Mouse (Mus musculus) cerebellum, adult 9-10 months (tissue): ENCODE results near the gene Ptcd1.
A peak's percentile ranks its signal among the peaks of the same experiment; 100 is the strongest.
"Not testable (repeated sequence)": the region's sequence is repeated elsewhere in the genome, so short reads cannot be mapped to it uniquely, and the experiment has no call there.

Source experiments
- DNase-seq: peaks from one replicate; pipeline ENCODE4 v3.0.0; 2022

Gene Ptcd1

DNA sequence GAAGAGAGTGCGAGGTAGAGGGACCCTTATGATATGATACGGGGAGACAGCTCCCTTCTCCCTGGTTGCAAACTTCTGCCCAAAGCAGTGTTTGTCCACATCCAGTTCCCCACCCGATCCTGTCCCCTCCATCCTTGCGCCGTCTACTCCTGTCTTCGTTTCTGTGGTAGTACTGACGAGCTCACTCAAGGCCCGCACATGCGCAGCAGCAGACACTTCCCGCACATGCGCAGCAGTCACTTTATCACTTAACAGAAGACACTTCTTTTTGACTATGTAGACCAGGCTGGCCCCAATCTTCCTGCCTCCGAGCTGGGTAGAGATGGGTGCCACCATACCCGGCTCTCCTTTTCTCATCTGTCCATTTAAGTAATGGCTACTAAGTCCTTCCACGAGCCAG is 5.5 kb downstream of the Ptcd1 start:
- DNase-seq = no peak

GRCm38 (mm10) chr5:145152690-145153089 is 14.2 kb downstream of the Ptcd1 start:
- no peak for DNase-seq

- no peak for DNase-seq
Measured at GRCm38 (mm10) chr5:145149294-145149693, 17.6 kb downstream of the Ptcd1 start.

DNA sequence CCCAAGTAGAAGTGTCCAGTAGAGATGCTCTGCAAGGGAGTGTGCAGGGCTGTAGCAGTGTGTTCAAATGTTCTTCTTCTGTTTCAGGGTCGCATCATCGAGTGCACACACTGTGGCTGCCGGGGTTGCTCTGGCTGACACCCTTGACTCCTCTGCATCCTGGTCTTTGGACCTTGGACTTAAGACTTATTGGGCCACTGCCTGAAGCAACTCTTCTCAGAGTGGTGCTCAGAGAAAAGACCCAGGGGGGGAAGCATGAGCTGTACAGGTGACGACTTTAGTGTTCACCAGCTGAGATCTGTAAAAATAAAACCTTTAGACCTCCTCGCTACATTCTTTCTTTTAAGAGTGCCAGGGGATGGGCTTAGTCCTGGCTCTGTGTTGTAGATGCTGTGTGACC is 19.2 kb downstream of the Ptcd1 start:
- DNase-seq = no peak

- DNase-seq = peak; percentile 39
Measured at GRCm38 (mm10) chr5:145140611-145141010, 26.3 kb downstream of the Ptcd1 start.

DNA sequence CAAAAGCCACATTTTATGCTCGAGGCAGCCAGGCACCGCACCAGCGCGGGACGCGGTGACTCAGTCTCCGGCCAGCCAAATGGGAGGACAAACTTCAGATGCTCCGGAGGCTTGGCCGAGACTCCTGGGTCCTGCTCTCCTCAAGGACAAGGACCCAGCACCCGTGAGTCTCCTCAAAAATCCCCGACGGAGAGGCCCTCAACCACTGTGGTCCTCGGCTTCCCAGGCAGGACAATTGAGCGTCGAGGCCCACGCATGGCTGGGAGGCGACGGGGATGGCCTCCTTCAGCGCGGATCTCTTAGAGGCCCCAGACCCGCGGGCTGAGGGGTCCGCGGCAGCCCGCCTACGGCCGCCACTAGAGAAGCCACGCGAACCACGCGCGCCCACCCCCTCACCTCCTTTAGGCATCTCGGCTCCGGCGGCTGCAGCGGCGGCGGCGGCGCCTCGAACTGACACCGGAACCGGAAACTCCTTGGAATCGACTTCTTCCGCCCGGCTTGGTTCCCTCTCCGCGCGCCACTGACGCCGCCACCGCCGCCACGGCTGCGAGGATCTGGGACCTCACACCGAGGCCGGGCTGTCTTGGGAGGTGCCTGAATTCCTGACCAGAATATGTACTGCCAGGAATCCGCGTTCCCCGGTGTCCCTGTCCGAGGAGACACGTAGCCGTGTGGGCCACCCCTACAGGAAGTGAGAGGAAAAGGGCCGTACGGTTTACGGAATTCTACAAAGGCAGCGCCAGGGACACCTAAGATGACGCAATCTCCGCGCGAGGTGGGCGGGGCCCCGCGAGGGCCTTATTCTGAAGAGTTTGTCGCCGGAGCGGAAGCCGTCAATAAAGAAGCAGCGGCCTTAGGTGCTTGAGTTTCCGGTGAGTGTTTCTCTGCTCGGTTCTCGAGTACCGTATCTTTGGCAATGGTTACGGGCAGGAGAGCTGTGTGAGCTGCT is 27.1 kb downstream of the Ptcd1 start, which contains the start of the genes Pdap1 and Bud31:
TSS of gene Pdap1 (minus strand) at position 668 of the 949 bp plus-strand sequence.
TSS of gene Bud31 (plus strand) at position 792 of the 949 bp plus-strand sequence.
- peak; percentile 96 for DNase-seq

DNA sequence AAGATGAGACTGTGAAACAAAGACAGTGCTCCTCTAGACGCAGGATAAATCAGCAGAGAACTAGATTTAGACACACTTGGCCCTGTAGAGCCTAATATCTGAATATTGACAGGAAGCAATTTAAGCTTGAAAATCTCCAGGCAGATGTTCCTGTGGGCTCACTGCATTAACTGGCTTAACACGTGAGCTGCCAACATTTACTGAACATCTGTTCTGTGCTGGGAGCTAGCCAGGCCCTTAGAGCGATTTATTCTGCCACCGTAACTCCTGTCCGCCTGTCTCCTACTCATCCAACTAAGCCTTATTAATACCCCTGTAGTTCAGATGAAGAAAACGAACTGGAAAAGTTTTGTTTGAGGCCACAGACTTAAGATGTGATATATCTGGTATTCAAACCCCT is 28.1 kb downstream of the Ptcd1 start:
- peak; percentile 50 for DNase-seq

GRCm38 (mm10) chr5:145133275-145133674 is 33.6 kb downstream of the Ptcd1 start:
- DNase-seq = not testable (repeated sequence)

- DNase-seq = no peak
Measured at GRCm38 (mm10) chr5:145130995-145131394, 35.9 kb downstream of the Ptcd1 start.

DNA sequence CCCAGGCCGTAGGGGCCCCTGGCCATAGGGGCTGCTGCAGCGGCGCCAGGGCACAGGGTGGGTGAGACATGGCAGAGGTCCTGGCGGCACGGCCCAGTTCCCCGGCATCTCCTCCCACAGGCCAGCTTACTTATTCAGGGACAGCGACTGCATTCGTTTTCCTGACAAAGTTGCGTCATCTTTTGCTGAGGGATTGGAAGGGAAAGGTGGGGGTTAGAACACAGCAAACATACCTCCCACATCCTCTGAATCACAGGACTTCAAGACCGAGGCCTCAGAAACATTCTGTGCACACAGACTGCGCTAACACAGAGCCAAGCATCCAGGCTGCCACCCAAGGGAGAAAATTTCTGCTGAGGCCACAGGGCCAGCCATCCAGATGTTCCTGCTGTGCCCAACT is 36.7 kb downstream of the Ptcd1 start:
- DNase-seq = no peak

DNA sequence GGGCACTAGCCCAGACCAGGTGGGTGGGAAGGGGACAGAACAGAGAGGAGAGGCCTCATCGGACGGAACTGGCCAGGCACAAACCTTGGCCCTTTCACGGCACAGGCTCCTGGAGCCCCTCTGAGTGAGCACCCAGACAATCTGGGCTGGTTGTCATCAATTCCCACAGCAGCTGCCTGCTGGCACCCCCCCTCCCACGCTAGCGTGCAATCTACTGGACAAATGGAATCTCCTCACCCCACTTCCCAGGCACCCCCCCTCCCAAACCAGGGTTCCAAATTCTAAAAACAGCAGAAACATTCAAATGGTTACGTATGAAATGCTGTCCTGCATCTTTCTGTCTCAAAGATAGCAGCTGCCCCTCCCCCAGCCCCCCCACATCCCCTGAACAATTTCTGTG is 37.1 kb downstream of the Ptcd1 start:
- not testable (repeated sequence) for DNase-seq

DNA sequence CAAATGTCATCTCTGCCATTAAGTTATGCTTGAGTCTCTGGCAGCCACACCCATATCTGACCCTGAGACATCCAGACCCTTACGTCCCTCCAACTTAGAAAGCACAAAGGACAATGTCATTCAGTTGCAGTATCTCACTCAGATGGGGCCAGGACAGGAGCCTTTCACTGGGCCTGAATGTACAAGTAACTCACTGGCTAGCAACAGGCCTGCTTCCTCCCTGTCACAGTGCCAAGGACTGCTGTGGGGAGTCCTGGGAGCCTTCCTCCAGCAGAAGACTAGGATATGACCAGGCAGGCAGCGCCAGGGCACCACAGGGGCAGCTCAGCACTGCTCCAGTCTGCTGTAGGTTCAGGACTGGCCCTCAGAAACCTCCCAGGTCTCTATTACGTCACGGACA is 37.8 kb downstream of the Ptcd1 start:
- no peak for DNase-seq

- DNase-seq = no peak
Measured at GRCm38 (mm10) chr5:145126580-145126979, 40.3 kb downstream of the Ptcd1 start.

GRCm38 (mm10) chr5:145123396-145123795 is 43.5 kb downstream of the Ptcd1 start:
- DNase-seq = no peak

- DNase-seq = no peak
Measured at GRCm38 (mm10) chr5:145120921-145121320, 46.0 kb downstream of the Ptcd1 start.

DNA sequence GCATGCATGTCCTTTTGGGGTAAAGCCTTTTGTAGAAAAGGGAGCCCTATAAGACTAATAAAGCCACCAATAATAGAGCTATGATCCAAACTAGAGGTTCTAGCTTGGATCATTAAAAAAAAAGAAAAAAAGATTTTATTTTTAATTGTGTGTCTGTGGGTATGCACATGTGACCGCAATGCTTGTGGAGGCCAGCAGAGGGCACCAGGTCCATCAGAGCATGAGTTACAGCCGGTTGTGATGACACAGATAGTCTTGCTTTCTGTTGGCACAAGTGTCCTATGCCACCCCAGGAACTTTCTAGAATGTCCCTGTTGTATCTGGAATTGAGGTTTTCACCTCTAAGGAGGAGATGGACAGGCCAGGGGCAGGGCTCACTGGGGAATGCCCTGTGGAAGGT is 47.5 kb downstream of the Ptcd1 start:
- DNase-seq = no peak

DNA sequence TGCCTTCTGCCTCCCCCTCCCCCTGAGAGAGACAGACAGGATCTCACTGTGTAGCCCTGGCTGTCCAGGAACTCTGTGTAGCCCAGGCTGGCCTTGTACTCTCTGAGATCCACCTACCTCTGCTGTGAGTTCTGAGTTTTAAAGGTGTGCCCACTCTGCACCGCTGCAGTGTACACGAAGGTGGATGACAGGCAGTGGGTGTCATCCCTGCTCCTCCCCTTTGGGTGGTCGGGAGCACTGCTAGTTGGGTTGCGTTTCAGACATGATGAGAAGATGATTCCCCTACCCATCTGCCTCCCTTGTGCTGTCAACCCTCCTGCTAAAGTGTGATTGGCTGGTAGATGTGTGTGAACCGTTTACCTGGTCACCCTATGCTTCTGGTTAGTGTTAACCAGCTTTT is 48.4 kb downstream of the Ptcd1 start:
- no peak for DNase-seq

- no peak for DNase-seq
Measured at GRCm38 (mm10) chr5:145118005-145118404, 48.9 kb downstream of the Ptcd1 start.

GRCm38 (mm10) chr5:145116916-145117315 is 50.0 kb downstream of the Ptcd1 start:
- DNase-seq = peak; percentile 20

GRCm38 (mm10) chr5:145116316-145116715 is 50.6 kb downstream of the Ptcd1 start:
- no peak for DNase-seq

GRCm38 (mm10) chr5:145115736-145116135 is 51.2 kb downstream of the Ptcd1 start:
- DNase-seq = no peak

DNA sequence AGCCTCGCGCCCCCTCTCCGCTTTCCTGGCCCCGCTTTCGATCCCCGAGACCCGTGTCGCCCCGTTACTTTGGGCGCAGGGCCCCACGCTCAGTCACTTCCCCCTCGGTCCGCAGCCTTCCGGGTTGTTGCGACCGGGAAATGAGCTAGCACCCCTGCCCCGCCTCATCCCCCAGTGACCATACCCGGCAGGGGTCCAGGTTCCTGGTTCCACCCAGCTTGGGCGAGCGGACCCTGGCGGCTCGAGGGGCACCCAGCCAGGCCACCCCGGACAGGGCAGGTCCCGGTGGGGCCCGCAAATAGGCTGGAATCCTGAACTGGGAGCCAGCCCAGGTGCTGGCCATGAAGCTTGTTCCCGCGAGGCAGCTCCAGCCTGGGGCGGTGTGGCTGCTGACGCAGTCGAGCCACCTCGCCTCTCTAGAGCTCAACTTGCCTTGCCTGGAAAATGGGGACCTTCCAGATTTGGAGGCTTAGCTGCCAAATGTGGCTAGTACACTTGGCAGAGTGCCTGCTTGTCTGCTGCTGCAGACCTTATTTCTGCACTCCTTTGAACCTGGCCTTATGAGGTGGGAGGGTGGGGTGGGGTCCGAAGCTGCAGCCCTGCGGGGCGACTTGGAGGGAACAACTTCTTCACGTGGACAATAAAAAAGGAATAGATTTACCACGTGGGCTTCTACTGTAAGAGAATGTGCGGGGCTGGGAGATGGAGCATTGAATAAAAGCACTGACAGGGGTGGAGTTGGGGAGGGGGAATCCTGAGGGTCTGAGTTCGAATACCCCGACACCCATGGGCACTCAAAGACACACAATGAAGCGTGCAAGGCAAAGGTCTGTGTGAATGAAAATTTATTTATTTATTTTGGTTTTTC is 52.1 kb downstream of the Ptcd1 start:
- DNase-seq = no peak

DNA sequence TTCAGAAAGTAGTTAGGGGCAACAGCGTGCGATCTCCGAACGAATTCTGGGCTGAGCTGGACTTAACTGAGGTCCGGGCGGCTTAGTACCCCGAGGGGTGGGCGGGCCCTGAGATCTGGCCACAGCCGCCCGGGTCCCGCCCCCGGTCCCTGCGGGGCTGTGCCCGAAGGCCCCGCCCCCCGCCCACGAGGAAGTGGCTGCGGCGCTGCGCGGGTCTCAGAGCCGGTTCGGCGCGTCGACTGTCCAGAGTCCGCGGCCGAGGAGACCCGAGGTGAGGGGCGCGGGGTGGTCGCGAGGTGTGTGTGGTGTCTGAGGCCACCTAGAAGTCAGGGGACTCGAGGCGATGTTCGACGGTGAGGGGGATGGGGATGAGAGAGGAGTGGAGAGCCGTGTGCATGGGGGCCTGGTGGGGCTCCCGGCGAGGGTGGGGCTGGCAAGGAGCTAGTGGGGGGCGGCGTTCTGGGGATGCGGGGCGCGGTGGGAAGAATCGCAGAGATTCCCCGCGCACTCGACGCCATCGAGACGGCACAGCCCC is 52.8 kb downstream of the Ptcd1 start, which contains the start of gene Arpc1b:
TSS of gene Arpc1b (plus strand) at position 145 of the 535 bp plus-strand sequence.
- DNase-seq = no peak
